Mouse (Mus musculus) liver, embryonic 14.5 days (tissue): ENCODE data around the gene Gab1.

ENCODE experiments used
- CTCF ChIP-seq: IDR thresholded peaks from 2 replicates; pipeline ENCODE4 v1.5.1; 2016; ENCODE audit warnings: antibody characterized with exemption, low read depth, control low read depth
- EP300 ChIP-seq: IDR thresholded peaks from 2 replicates; pipeline ENCODE4 v1.6.1; 2016; ENCODE audit warnings: antibody characterized with exemption, low read depth

DNA sequence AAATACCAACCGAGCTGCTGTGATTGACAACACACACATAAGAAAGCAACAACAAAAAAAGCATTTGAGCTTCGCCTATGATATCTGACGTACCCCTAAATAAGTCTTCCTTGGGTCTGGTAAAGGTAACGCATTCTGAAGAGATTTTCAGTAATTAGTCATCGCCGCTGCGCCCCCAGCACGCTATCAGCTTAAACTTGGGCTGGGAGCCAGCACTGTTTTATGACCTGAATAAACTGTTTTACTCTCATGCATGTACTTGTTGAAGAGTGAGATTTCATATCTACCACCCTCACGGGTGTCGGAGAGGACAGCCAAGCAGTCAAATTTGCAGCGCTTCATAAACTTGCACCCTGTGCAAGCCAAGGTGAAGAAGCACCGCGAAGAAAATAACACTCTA is 26.7 kb downstream of the Gab1 start:
- TF ChIP-seq CTCF (no peak), EP300 (no peak)
